Mouse (Mus musculus): Measurements from ENCODE around the gene Gnai3. TPM values are rescaled to one million over a fixed set of nuclear protein-coding genes. Genes with fewer than 3 reads are reported as not detected.

The Gnai3 gene
- polyA plus RNA-seq, 1 experiment, result 35.7 TPM

DNA sequence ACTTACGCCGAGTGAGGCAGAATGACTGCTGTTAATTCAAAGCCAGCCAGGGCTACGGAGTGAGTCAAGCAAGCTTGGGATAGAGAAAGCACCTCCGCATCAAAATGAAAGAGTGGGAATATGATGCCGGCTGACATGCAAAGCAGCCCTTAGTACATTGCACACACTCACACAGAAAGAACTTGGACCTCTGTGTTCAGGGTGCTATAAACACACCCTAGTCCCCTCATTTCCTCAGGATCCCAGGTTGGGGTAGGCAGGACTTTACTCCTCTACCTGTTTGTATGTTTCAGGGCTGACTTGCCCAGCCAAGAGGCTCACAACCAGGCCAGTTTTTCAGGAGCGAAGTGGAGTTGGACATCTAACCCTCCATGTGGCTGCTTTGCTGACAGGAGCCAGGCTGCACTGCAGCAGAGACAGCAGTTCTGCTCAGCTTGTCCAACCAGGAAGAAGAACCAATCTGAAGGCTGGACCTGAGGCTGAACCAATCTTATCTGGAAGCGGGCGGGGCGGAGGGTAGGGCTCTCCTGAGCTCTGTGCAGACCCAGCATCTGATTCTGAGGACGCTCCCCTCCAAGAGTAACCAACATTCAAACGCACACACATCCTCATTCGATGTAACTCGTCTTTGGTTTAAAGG is 76.6 kb downstream of the Gnai3 start:
- Histone ChIP-seq H3K4me3 (ENCODE audit: control insufficient read depth, insufficient read depth, low read length) (no peak overlapping the region), H3K27me3 (ENCODE audit: control insufficient read depth, insufficient read depth, low read length) (no peaks in the 10 kb centered on the region), H3K4me1 (replicated peaks; ENCODE audit: control insufficient read depth, insufficient read depth, low read length) (peaks cover 2% of the 10 kb centered on the region; the same call in 1 of the 2 replicates), H3K27ac (ENCODE audit: control insufficient read depth, insufficient read depth, low read length) (no peak overlapping the region), H3K36me3 (ENCODE audit: control insufficient read depth, insufficient read depth, low read length) (no peaks in the 10 kb centered on the region)
- DNase-seq, result no peak
- TF ChIP-seq CTCF (IDR thresholded peaks at IDR 0.05; ENCODE audit: borderline replicate concordance, control insufficient read depth, extremely low read depth, insufficient read depth, low read length, poor library complexity) (no peak), POLR2A (IDR thresholded peaks at IDR 0.05; ENCODE audit: control insufficient read depth, extremely low read depth, insufficient read depth, low read length, poor library complexity) (no peak)
- 80% methylated on average over 13 of the region's 13 CpGs for WGBS

DNA sequence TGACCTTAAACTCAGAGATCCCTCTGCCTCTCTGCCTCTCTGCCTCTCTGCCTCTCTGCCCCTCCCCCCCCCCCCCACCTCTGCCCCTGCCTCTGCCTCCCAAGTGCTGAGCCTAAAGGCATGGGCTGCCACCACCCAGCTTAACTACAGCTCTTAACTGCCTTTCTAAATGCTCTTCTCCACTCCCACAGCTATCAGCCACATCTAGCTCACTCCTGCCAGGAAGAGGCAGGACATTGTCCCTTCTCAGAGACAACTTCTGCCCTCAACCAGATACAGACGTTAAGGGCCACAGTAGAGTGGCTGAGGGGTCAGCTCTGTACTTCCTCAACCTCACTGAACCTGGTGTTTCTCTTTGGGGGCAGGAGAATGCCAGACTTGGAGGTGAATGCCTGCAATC is 77.1 kb downstream of the Gnai3 start:
- no peaks in the 10 kb centered on the region for H3K36me3 ChIP-seq (ENCODE audit: control insufficient read depth, insufficient read depth, low read length)
- no peak for TF ChIP-seq POLR2A (IDR thresholded peaks at IDR 0.05; ENCODE audit: control insufficient read depth, extremely low read depth, insufficient read depth, low read length, poor library complexity)
- no peak for TF ChIP-seq CTCF (IDR thresholded peaks at IDR 0.05; ENCODE audit: borderline replicate concordance, control insufficient read depth, extremely low read depth, insufficient read depth, low read length, poor library complexity)
- H3K27ac ChIP-seq (ENCODE audit: control insufficient read depth, insufficient read depth, low read length), result no peak overlapping the region
- H3K27me3 ChIP-seq (ENCODE audit: control insufficient read depth, insufficient read depth, low read length), result no peaks in the 10 kb centered on the region
- H3K4me3 ChIP-seq (ENCODE audit: control insufficient read depth, insufficient read depth, low read length), result no peak overlapping the region
- DNase-seq, result no peak
- peaks cover 2% of the 10 kb centered on the region; the same call in 1 of the 2 replicates for H3K4me1 ChIP-seq (replicated peaks; ENCODE audit: control insufficient read depth, insufficient read depth, low read length)
- 35% methylated on average over 1 of the region's 1 CpGs for WGBS

GRCm38 (mm10) chr3:108067370-108067934 is 78.5 kb downstream of the Gnai3 start:
- Histone ChIP-seq H3K27me3 (ENCODE audit: control insufficient read depth, insufficient read depth, low read length) (no peaks in the 10 kb centered on the region), H3K36me3 (ENCODE audit: control insufficient read depth, insufficient read depth, low read length) (no peaks in the 10 kb centered on the region), H3K4me3 (ENCODE audit: control insufficient read depth, insufficient read depth, low read length) (no peak overlapping the region), H3K27ac (ENCODE audit: control insufficient read depth, insufficient read depth, low read length) (no peak overlapping the region), H3K4me1 (replicated peaks; ENCODE audit: control insufficient read depth, insufficient read depth, low read length) (no peaks in the 10 kb centered on the region)
- TF ChIP-seq CTCF (IDR thresholded peaks at IDR 0.05; ENCODE audit: borderline replicate concordance, control insufficient read depth, extremely low read depth, insufficient read depth, low read length, poor library complexity) (no peak), POLR2A (IDR thresholded peaks at IDR 0.05; ENCODE audit: control insufficient read depth, extremely low read depth, insufficient read depth, low read length, poor library complexity) (no peak)
- no peak for DNase-seq
- WGBS, result 77% methylated on average over 6 of the region's 6 CpGs

DNA sequence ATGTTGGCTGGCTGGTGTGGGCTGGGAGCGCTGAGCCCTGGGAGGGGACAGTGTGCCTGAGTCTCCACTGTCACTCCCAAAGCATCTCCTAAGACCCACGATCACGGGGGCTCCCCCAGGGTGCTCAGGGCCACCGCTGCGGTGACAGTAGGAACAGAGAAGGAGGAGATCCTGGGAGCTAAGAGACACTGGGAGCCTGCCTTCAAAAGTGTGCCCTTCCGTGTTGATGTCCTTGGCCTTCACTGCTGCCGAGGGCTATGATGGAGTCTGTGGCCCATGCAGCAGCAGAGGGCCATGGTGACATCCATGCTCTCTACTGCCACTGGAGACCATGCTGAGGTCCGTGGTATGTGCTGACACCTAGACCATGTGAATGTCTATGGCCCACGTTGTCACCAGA is 80.4 kb downstream of the Gnai3 start:
- H3K27me3 ChIP-seq (ENCODE audit: control insufficient read depth, insufficient read depth, low read length), result no peaks in the 10 kb centered on the region
- TF ChIP-seq POLR2A (IDR thresholded peaks at IDR 0.05; ENCODE audit: control insufficient read depth, extremely low read depth, insufficient read depth, low read length, poor library complexity) (no peak), CTCF (IDR thresholded peaks at IDR 0.05; ENCODE audit: borderline replicate concordance, control insufficient read depth, extremely low read depth, insufficient read depth, low read length, poor library complexity) (no peak)
- H3K4me3 ChIP-seq (ENCODE audit: control insufficient read depth, insufficient read depth, low read length), result no peak overlapping the region
- no peaks in the 10 kb centered on the region for H3K4me1 ChIP-seq (replicated peaks; ENCODE audit: control insufficient read depth, insufficient read depth, low read length)
- 84% methylated on average over 9 of the region's 9 CpGs for WGBS
- DNase-seq, result no peak
- no peak overlapping the region for H3K27ac ChIP-seq (ENCODE audit: control insufficient read depth, insufficient read depth, low read length)
- H3K36me3 ChIP-seq (ENCODE audit: control insufficient read depth, insufficient read depth, low read length), result no peaks in the 10 kb centered on the region

DNA sequence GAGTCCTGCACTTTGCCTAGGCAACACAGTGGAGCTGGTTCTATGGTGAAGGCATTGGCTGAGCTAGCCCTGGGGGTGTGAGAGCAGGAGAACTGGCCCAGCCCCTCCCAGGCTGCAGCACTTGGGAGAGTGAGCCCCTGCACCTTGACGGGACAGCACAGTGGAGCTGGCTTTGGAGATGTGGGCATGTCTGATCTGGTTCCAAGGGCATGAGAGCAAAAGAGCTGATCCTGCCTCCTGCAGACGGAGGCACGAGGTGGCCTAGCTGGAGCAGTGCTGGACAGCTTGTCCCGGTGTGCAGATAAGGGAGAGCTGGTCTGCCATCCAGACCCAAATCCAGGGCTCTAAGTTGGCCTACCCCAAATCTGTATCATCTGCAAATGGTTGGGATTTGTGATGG is 81.3 kb downstream of the Gnai3 start:
- DNase-seq, result no peak
- Histone ChIP-seq H3K36me3 (ENCODE audit: control insufficient read depth, insufficient read depth, low read length) (no peaks in the 10 kb centered on the region), H3K27me3 (ENCODE audit: control insufficient read depth, insufficient read depth, low read length) (no peaks in the 10 kb centered on the region), H3K4me3 (ENCODE audit: control insufficient read depth, insufficient read depth, low read length) (no peak overlapping the region), H3K27ac (ENCODE audit: control insufficient read depth, insufficient read depth, low read length) (no peak overlapping the region), H3K4me1 (replicated peaks; ENCODE audit: control insufficient read depth, insufficient read depth, low read length) (no peaks in the 10 kb centered on the region)
- TF ChIP-seq CTCF (IDR thresholded peaks at IDR 0.05; ENCODE audit: borderline replicate concordance, control insufficient read depth, extremely low read depth, insufficient read depth, low read length, poor library complexity) (no peak), POLR2A (IDR thresholded peaks at IDR 0.05; ENCODE audit: control insufficient read depth, extremely low read depth, insufficient read depth, low read length, poor library complexity) (no peak)
- 93% methylated on average over 4 of the region's 4 CpGs for WGBS

DNA sequence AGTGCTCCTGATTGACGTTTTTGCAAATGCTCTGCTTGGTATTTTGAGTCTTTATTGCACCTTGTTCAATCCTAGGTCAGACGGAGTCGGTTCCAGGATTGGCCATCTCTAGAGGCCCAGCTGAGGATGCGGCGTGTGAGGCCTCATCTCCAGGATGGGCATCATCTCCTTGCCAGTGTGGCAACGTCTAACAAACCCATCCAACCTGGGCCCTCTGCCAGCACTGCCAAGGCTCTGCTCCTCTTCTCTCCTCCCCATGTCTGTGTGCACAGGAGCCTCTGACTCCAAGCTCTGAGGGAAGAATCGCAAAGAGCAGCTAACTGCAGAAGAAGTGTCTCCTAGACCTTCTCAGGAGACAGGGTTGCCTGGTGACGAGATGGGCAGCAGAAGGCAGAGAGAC is 83.3 kb downstream of the Gnai3 start:
- no peak overlapping the region for H3K27ac ChIP-seq (ENCODE audit: control insufficient read depth, insufficient read depth, low read length)
- no peak overlapping the region for H3K4me3 ChIP-seq (ENCODE audit: control insufficient read depth, insufficient read depth, low read length)
- DNase-seq, result no peak
- no peak for TF ChIP-seq CTCF (IDR thresholded peaks at IDR 0.05; ENCODE audit: borderline replicate concordance, control insufficient read depth, extremely low read depth, insufficient read depth, low read length, poor library complexity)
- TF ChIP-seq POLR2A (IDR thresholded peaks at IDR 0.05; ENCODE audit: control insufficient read depth, extremely low read depth, insufficient read depth, low read length, poor library complexity), result no peak
- H3K4me1 ChIP-seq (replicated peaks; ENCODE audit: control insufficient read depth, insufficient read depth, low read length), result no peaks in the 10 kb centered on the region
- no peaks in the 10 kb centered on the region for H3K36me3 ChIP-seq (ENCODE audit: control insufficient read depth, insufficient read depth, low read length)
- no peaks in the 10 kb centered on the region for H3K27me3 ChIP-seq (ENCODE audit: control insufficient read depth, insufficient read depth, low read length)
- WGBS, result 84% methylated on average over 8 of the region's 8 CpGs
